Mouse (Mus musculus): ENCODE measurements around the gene Rasgef1a. TPM values are rescaled to one million over a fixed set of nuclear protein-coding genes. Genes with fewer than 3 reads are reported as not detected.
A peak's percentile ranks its signal among the peaks of the same experiment; 100 is the strongest.

The Rasgef1a gene
- total and polyA plus RNA-seq, 3 experiments, result 0.18 to 0.37 (median 0.37) TPM

DNA sequence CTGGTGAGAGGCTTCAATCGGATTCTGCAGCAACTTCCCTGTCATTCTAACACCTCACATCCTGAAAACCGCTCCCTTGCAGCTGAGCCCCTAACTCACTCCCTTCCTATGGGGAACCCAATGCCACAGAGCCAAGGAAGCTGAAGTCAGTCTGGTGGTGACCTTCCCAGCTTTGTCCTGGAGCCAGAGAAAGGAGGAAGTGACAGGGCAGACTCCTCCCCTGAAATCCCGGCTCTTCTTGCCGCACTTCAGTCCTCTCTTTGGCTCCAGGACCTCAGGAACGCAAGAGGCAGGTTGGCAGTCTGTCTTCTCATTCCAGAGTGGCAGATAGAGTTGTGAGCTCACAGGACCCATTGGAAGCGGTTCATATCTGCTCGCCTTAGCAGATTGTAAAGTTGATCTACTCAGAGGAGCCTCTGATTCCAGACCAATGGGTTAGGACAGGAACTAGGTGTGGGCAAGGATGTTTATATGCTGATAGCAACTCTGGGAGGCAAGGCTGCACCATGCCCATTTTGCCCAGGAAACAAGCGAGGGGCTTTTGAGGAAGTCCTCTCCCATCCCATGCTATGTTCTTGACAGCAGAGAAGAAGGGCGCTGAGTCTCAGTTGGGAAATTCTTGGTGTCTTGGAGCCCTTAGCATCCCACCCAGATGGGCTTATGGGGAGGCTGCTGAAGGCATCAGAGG lies 25.0 kb downstream of the Rasgef1a start:
- DNase-seq, result peak in 1 of 2 experiments; percentile 18
- H3K27ac ChIP-seq, result no peak overlapping the region
- TF ChIP-seq EP300 (IDR thresholded peaks at IDR 0.05; ENCODE audit: insufficient read depth, low read depth, low read length) (no peak), POLR2A (IDR thresholded peaks at IDR 0.05; ENCODE audit: insufficient read depth, low read depth, low read length) (no peak), CTCF (IDR thresholded peaks at IDR 0.05) (no peak)
- no peaks in the 10 kb centered on the region for H3K36me3 ChIP-seq (ENCODE audit: control insufficient read depth, insufficient read depth, low read length)
- WGBS, result 39% methylated on average over 9 of the region's 9 CpGs
- no peak overlapping the region for H3K4me3 ChIP-seq
- no peak overlapping the region for H3K9ac ChIP-seq (ENCODE audit: low read depth, low read length)
- intact Hi-C loops (cut with DNase I), result no loop called here
- H3K79me2 ChIP-seq (replicated peaks; ENCODE audit: control insufficient read depth, insufficient read depth, low read length), result no peaks in the 10 kb centered on the region
- peaks cover 2% of the 10 kb centered on the region; the same call in 1 of the 2 replicates for H3K4me1 ChIP-seq (ENCODE audit: control insufficient read depth, insufficient read depth, low read length)
- H3K27me3 ChIP-seq (ENCODE audit: control insufficient read depth, insufficient read depth, low read length), result no peaks in the 10 kb centered on the region

DNA sequence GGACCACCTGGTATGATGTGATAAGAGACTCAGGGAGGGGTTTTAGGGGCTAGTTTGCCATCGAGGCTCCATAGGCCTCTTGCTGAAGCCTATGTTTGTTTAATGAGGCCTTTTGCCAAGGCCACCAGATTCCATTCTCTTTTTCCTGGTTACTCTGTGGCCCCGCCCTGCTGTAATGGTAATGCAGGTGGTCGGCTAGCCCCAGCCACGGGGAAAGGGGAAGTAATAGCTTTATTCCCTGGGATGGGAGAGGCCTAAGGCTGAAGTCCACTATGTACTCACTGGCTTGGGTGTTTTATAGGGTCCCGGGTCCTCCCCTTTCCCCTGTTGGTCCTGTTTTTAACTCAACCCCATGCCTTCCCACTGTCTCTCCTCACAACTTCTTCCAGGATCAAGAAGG lies 25.6 kb downstream of the Rasgef1a start:
- H3K9ac ChIP-seq (ENCODE audit: low read depth, low read length), result no peak overlapping the region
- no peak overlapping the region for H3K4me3 ChIP-seq
- no peaks in the 10 kb centered on the region for H3K36me3 ChIP-seq (ENCODE audit: control insufficient read depth, insufficient read depth, low read length)
- H3K27me3 ChIP-seq (ENCODE audit: control insufficient read depth, insufficient read depth, low read length), result no peaks in the 10 kb centered on the region
- no peak overlapping the region for H3K27ac ChIP-seq
- no peaks in the 10 kb centered on the region for H3K79me2 ChIP-seq (replicated peaks; ENCODE audit: control insufficient read depth, insufficient read depth, low read length)
- no peak for TF ChIP-seq EP300 (IDR thresholded peaks at IDR 0.05; ENCODE audit: insufficient read depth, low read depth, low read length)
- no peak for TF ChIP-seq CTCF (IDR thresholded peaks at IDR 0.05)
- TF ChIP-seq POLR2A (IDR thresholded peaks at IDR 0.05; ENCODE audit: insufficient read depth, low read depth, low read length), result no peak
- intact Hi-C loops (cut with DNase I), result no loop called here
- no peak for DNase-seq
- H3K4me1 ChIP-seq (ENCODE audit: control insufficient read depth, insufficient read depth, low read length), result peaks cover 2% of the 10 kb centered on the region; the same call in 1 of the 2 replicates
- 69% methylated on average over 5 of the region's 5 CpGs for WGBS

DNA sequence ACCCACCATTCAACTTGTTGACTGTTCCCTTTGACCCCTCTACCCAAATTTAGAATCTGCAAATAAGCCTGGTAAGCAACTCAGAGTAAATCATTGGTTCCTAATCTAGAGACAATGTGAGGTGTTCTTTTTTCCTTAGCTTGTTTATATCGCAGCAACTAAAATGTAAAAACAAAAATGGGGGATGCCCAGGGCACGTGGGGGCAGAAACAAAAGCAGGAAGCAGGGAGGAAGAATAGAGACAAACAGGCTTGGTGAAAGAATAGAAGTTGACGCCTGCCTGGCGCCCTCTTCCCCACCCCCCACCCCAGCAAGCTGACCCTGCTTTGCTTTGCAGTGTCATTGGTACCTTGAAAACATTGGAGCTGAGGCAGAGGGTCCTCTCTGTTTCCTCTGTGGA lies 33.9 kb downstream of the Rasgef1a start:
- no peaks in the 10 kb centered on the region for H3K79me2 ChIP-seq (replicated peaks; ENCODE audit: control insufficient read depth, insufficient read depth, low read length)

DNA sequence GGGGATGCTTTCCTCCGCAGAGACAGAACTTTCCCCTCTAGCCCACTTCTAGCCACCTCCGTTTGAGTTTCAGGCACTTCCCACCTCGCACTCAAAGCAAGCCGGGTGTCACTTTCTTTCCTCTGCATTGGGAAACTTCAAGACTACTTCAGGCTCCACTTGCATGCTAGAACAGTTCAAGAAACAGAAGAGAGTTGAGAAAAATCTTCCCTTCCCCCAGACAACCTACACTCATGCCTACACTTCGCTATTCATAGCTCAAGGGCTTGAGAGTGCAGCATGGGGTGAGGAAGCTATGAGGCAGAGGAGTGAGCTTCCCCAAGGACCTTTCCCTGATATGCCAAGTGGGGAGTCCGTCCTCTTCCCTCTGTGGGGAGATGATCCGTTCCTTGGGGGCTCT lies 34.7 kb downstream of the Rasgef1a start:
- no peak for DNase-seq
- Histone ChIP-seq H3K9ac (ENCODE audit: low read depth, low read length) (no peak overlapping the region), H3K36me3 (ENCODE audit: control insufficient read depth, insufficient read depth, low read length) (no peaks in the 10 kb centered on the region), H3K4me3 (no peak overlapping the region), H3K27me3 (ENCODE audit: control insufficient read depth, insufficient read depth, low read length) (no peaks in the 10 kb centered on the region), H3K4me1 (ENCODE audit: control insufficient read depth, insufficient read depth, low read length) (no peaks in the 10 kb centered on the region), H3K79me2 (replicated peaks; ENCODE audit: control insufficient read depth, insufficient read depth, low read length) (no peaks in the 10 kb centered on the region), H3K27ac (no peak overlapping the region)
- TF ChIP-seq CTCF (IDR thresholded peaks at IDR 0.05) (no peak), EP300 (IDR thresholded peaks at IDR 0.05; ENCODE audit: insufficient read depth, low read depth, low read length) (no peak), POLR2A (IDR thresholded peaks at IDR 0.05; ENCODE audit: insufficient read depth, low read depth, low read length) (no peak)
- WGBS, result 46% methylated on average over 7 of the region's 7 CpGs
- intact Hi-C loops (cut with DNase I), result no loop called here

More for the DNA sequence above, 33.9 kb downstream of the Rasgef1a start:
- DNase-seq, result no peak
- Histone ChIP-seq H3K36me3 (ENCODE audit: control insufficient read depth, insufficient read depth, low read length) (no peaks in the 10 kb centered on the region), H3K9ac (ENCODE audit: low read depth, low read length) (no peak overlapping the region), H3K27ac (no peak overlapping the region), H3K4me3 (no peak overlapping the region), H3K4me1 (ENCODE audit: control insufficient read depth, insufficient read depth, low read length) (no peaks in the 10 kb centered on the region), H3K27me3 (ENCODE audit: control insufficient read depth, insufficient read depth, low read length) (no peaks in the 10 kb centered on the region)
- intact Hi-C loops (cut with DNase I), result no loop called here
- 47% methylated on average over 4 of the region's 4 CpGs for WGBS
- TF ChIP-seq CTCF (IDR thresholded peaks at IDR 0.05) (no peak), EP300 (IDR thresholded peaks at IDR 0.05; ENCODE audit: insufficient read depth, low read depth, low read length) (no peak), POLR2A (IDR thresholded peaks at IDR 0.05; ENCODE audit: insufficient read depth, low read depth, low read length) (no peak)

DNA sequence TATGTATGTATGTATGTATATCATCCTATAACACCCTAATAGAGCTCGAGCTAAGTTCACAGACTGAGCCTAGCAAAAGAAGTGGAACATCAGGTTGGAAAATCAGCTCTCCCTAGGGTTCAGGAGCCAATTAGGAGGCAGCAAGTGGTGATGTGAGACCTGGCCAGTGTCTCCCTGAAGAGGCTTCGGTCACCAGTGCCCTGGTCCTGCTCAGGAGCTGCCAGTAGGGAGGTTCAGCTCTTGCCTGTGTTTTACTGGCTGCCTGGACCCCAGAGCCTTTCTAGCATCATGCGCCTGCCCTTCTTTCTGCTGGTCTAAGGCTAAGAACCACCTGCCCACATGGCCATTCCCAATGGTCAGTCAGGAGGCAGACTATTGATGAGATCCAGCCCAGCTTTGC lies 35.3 kb downstream of the Rasgef1a start:
- no peak for DNase-seq
- no peaks in the 10 kb centered on the region for H3K36me3 ChIP-seq (ENCODE audit: control insufficient read depth, insufficient read depth, low read length)
- H3K9ac ChIP-seq (ENCODE audit: low read depth, low read length), result no peak overlapping the region
- TF ChIP-seq EP300 (IDR thresholded peaks at IDR 0.05; ENCODE audit: insufficient read depth, low read depth, low read length) (no peak), CTCF (IDR thresholded peaks at IDR 0.05) (no peak), POLR2A (IDR thresholded peaks at IDR 0.05; ENCODE audit: insufficient read depth, low read depth, low read length) (no peak)
- no peak overlapping the region for H3K27ac ChIP-seq
- 77% methylated on average over 3 of the region's 3 CpGs for WGBS
- no peaks in the 10 kb centered on the region for H3K27me3 ChIP-seq (ENCODE audit: control insufficient read depth, insufficient read depth, low read length)
- intact Hi-C loops (cut with DNase I), result no loop called here
- H3K79me2 ChIP-seq (replicated peaks; ENCODE audit: control insufficient read depth, insufficient read depth, low read length), result no peaks in the 10 kb centered on the region
- H3K4me1 ChIP-seq (ENCODE audit: control insufficient read depth, insufficient read depth, low read length), result 0 out of 2 replicates have a peak, but pooled peaks cover 1% of the 10 kb centered on the region
- no peak overlapping the region for H3K4me3 ChIP-seq

DNA sequence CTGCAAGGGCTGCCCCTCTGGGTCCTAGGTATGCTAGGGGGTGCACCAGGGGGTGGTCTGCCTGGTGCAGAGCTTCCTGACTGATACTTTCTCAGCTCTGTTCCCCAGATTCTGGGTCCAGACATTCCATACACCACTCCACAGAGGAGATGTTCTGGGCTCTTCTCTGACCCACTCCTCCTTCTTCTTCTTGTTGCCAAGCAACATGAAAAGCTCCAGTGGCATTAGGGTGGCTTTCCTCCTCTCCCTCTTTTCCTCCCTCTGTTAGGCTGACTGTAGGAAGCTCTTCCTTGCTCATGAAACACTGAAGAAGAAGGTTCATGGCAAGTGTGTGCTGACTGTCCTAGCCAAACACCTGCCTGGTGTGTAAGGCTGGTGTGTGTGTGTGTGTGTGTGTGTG lies 35.7 kb downstream of the Rasgef1a start:
- no peaks in the 10 kb centered on the region for H3K36me3 ChIP-seq (ENCODE audit: control insufficient read depth, insufficient read depth, low read length)
- no peaks in the 10 kb centered on the region for H3K79me2 ChIP-seq (replicated peaks; ENCODE audit: control insufficient read depth, insufficient read depth, low read length)
- intact Hi-C loops (cut with DNase I), result no loop called here
- no peak overlapping the region for H3K4me3 ChIP-seq
- no peak overlapping the region for H3K27ac ChIP-seq
- no peak for TF ChIP-seq CTCF (IDR thresholded peaks at IDR 0.05)
- no peak for TF ChIP-seq EP300 (IDR thresholded peaks at IDR 0.05; ENCODE audit: insufficient read depth, low read depth, low read length)
- TF ChIP-seq POLR2A (IDR thresholded peaks at IDR 0.05; ENCODE audit: insufficient read depth, low read depth, low read length), result no peak
- DNase-seq, result no peak
- no peak overlapping the region for H3K9ac ChIP-seq (ENCODE audit: low read depth, low read length)
- 0 out of 2 replicates have a peak, but pooled peaks cover 1% of the 10 kb centered on the region for H3K4me1 ChIP-seq (ENCODE audit: control insufficient read depth, insufficient read depth, low read length)
- no peaks in the 10 kb centered on the region for H3K27me3 ChIP-seq (ENCODE audit: control insufficient read depth, insufficient read depth, low read length)
